Mouse (Mus musculus): ENCODE data around the gene Bckdhb.

GRCm38 (mm10) chr9:84070740-84071139, 145.8 kb downstream of the Bckdhb start:
- TF ChIP-seq TAL1 (IDR thresholded peaks at IDR 0.05; ENCODE audit: low read length) (no peak), GATA1 (IDR thresholded peaks at IDR 0.05; ENCODE audit: low read length) (no peak)

Measured in erythroblast, embryonic 14.5 days (primary cell).